Mouse (Mus musculus) spleen, postnatal 4 days (tissue): ENCODE data around the gene Cnot2.

ENCODE experiments used
- DNase-seq, 2 experiments: peaks; one replicate each; pipeline ENCODE4 v3.0.0; 2022; ENCODE audit warnings: low spot score in 2 of 2

Gene Cnot2

DNA sequence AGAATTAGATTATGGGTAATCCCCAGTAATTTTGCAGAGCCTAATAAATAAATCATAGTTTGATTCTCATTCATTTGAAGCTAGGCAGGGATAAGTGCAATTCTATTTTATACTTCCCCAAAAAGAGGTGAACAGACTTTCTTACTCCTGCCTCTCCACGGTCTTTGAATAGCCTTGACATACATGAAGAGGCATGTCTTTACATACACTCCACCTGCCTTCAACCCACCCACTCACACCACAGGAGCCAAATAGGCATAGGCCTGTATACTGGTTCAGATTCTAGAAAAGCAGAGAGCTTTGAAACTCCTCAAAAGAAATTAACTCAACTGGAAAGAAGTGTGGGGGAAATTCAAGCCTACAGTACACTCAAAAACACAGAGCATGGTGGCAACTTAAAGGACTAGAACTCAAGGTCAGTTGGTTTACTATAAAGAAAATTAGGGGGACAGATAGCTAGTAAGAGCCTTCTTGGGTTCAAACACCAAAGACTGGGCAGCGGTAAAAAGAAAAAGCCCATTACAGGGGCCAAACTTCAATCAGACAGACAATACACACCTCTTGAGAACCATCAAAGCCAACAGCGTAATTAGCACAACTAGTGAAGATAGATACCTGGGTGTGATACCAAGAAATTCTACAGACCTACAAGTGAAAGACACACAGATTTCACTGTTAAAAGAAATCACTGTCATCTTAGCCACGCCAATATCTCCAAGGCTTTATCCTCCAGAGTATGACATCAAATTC, 18.4 kb downstream of the Cnot2 start:
- DNase-seq: no peak

- no peak for DNase-seq
Measured at GRCm38 (mm10) chr10:116562210-116562609, 19.1 kb downstream of the Cnot2 start.

DNA sequence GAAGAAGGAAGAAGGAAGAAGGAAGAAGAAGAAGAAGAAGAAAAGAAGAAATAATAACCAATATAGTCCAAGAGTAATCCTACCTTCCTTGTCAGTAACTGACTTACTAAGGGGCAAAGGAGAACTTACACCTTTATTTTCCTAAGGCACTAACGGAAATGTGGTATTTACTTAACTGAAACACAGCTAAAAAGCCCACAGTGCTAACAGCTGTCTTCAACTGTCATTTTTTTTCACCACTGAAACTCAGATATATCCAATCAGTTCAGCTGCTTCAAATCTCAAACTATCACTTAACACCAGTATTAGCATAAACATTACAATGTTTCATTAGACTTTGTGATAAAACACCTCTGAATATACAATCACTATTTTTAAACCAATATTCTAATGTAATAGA, 22.1 kb downstream of the Cnot2 start:
- no peak for DNase-seq

DNA sequence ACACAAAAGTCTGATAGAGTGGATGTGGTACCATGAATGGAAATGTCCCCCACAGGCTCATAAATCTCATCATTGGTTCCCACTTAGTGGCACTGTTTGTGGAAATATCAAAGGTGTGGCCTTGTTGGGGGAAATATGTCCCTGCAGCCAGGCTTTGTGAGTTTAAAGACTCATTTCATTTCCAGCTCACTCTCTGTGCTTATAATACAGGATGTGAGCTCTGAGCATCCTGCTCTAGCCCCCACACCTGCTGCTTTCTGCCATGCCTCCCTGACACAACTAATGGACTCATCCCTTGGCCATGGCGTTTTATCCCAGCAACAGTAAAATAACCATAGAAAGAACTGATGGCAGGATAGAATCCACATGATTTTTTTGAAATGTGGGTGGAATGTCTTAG, 24.1 kb downstream of the Cnot2 start:
- DNase-seq: no peak

DNA sequence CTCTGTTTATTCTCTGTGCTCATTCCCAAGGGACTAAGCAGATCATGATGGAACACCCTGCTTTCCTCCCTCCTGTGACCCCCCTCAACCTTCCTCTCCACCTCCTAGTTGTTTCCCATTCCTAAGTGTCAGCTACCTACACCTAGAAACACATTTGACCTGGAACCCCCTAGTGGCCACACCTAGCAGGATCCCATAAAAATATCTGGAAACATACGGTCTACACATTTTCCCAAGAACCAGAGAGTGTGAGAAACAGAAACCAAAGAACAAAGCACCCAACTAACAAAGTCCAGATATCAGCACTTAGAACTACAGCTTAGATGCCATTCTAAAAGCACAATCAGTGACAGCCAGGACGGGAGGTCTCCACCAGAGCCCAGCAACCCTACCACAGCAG, 26.9 kb downstream of the Cnot2 start:
- DNase-seq: no peak

- no peak for DNase-seq
Measured at GRCm38 (mm10) chr10:116547958-116548357, 33.4 kb downstream of the Cnot2 start.

DNA sequence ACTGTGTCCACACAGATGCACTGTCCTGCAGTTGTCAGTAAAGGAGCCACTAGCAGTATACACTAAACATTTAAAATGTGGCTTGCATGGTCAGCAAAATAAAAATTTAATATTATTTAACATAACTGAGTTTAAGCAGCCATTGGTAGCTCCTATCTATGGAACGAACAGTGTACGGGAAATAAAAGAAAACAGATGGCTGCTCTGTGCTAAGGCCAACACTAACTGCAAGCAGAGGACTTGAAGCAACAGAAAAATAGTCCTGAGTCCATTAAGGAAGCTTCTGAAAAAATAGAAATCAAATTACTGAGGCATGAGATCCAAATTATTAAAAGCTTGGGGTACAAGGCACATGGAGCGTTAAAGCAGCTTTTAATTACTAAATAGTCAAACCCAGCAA, 35.1 kb downstream of the Cnot2 start:
- DNase-seq: no peak

GRCm38 (mm10) chr10:116543061-116543460, 38.2 kb downstream of the Cnot2 start:
- DNase-seq: no peak

DNA sequence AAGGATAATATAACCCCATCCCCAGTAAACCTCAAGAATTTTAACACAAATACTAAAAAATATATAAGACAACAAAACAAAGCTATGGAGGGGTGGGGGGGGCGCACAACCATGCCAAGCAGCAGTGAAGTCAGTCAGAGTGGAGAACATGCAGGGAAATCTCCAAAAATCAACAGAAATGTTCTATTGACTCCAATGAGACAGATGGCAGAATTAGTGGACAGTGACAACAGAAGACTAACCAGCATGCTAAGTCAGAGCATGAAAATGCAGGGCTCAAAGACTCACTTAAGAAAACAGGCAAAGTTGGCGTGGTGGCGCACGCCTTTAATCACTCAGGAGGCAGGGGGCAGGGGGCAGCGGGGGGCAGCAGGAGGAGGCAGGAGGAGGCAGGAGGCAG, 40.6 kb downstream of the Cnot2 start:
- DNase-seq: no peak

DNA sequence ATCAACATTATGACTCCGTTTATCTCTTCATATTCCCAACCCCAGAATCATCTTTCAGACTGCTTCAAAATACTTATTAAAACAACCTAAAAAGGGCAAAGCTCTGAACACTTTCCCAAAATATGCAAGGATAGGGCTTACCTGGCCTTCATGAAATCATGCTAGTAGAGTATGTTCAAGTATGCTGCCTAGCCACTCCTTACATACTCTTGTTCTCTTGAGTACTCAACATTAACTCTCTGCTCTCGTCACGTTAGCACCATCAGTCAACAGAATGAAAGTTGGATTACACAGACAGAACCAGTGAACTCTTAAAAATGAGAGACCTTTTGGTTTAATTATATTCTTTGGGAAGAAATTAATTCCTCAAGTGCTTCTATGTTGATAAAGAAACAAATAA, 43.8 kb downstream of the Cnot2 start:
- DNase-seq: no peak

DNA sequence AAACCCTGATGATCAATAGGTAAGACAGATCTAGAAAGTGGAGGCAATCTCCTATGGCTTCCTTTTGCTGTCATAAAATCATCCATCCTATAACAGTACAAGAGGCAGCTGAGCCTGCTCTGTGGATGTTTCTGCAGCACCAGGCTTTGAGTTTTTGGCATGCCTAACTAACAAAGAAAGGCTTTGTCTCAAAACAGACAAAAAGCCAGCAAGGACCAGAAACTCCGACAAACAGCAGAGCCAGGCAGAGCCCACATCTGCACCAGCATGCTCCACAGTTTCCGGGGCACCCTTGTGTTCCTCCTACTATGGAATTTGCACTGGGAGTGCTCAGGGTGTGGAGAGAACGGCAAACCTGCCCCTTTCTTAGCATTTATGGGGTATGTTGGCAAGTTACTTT, 47.0 kb downstream of the Cnot2 start:
- DNase-seq: no peak

DNA sequence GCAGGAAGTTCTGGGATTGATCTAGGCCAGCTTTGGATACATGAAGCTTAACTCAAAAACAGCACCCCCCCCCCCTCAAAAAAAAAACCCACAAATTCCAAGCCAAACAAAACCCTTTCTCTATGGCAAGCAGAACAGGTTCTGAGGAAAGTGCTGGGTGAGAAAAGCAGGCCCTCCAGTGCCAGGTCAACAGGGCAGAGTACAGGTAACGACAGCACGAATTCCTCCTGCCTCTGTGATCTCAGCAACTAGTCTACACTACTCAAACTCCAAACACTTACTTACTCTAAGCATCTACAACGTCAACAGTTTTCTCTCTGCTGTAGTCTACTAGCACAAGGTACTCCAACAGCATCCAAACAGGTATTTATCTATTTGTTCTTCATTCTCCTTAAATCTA, 48.8 kb downstream of the Cnot2 start:
- DNase-seq: no peak

GRCm38 (mm10) chr10:116531063-116531462, 50.2 kb downstream of the Cnot2 start:
- DNase-seq: no peak

- DNase-seq: no peak
Measured at GRCm38 (mm10) chr10:116519588-116519987, 61.7 kb downstream of the Cnot2 start.

- no peak for DNase-seq
Measured at GRCm38 (mm10) chr10:116515590-116515989, 65.7 kb downstream of the Cnot2 start.

GRCm38 (mm10) chr10:116515158-116515557, 66.2 kb downstream of the Cnot2 start:
- no peak for DNase-seq

- no peak for DNase-seq
Measured at GRCm38 (mm10) chr10:116513254-116513635, 68.1 kb downstream of the Cnot2 start.

GRCm38 (mm10) chr10:116512521-116513253, 68.6 kb downstream of the Cnot2 start:
- DNase-seq: no peak

- DNase-seq: no peak
Measured at GRCm38 (mm10) chr10:116505303-116506014, 75.9 kb downstream of the Cnot2 start.

GRCm38 (mm10) chr10:116492768-116493167, 88.5 kb downstream of the Cnot2 start:
- no peak for DNase-seq

DNA sequence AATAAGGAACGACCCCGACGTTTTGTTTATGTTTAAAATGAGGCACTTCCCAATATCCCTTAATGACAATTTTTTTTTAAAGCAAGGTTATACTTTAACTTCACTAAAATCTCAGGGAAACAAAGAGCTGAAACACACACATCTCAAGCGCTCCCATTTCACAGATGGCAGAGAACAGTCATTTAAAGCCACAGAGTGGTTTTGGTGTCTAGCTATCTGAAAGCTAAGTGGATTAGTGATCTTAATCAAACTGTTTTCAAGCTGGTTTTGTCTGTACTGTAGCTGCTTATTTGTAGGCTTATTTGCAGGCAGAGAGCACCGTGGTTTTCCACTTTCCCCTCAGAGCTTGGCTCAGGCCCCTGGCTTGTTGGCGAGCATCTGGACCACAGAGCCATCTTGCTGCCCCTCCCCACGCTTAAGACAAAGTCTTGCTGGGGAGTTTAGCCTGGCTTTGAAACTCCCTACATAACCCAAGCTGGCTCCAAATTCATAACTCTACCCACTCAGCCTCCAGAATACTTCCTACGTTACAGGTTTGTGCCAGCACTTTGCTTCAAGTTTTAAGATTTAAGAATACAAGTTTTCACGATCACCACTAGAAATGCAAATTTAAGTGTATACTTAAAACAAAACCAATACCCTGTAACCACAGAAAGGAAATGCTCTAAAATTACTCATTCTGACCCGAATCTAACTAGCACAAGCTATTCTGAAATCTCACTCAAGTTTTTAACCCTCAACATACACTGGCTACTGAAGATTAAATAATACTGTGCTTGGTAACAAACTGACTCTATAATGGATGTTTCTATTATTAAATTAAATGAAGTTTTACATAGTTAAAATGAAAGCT, 94.2 kb downstream of the Cnot2 start:
- DNase-seq: no peak

GRCm38 (mm10) chr10:116481917-116482316, 99.4 kb downstream of the Cnot2 start:
- no peak for DNase-seq
